In the genomic region with DNA sequence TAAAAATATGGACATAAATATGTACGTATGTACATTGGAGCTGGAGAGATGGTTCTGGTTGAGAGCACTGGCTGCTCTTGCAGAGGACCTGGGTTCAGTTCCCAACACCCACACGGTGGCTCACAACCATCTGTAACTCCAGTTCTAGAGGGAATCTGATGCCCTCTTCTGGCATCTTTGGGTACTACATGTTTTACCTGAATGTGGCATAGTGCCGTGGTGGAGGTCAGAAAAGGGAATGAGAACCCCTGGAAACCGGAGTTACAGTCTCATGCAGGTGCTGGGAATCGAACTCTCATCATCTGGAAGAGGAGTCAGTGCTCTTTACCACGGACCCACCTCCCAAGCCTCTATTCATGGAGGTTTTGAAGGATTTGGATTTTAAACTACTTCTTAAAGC, we compare ENCODE assay signal across 22 mouse cellular contexts. TPM values are rescaled to one million over a fixed set of nuclear protein-coding genes. Genes with fewer than 3 reads are reported as not detected.
A peak's percentile ranks its signal among the peaks of the same experiment; 100 is the strongest.
DNase-seq lines count a peak whose midpoint lies in the region; ATAC-seq and TF ChIP-seq lines count a peak whose summit lies in the region.
"Had no signal": no experiment of that assay in that cellular context is flagged by ENCODE, and none has a peak within 500 bp of the region (broad histone marks: within the 10 kb centered on the region; RNA-seq: fewer than 3 reads in every experiment).

No protein-coding gene starts in this region.

- intact Hi-C loops in heart, adult 2 months (cut with DNase I), result loop anchor here (10.0 kb wide), 1 partner anchor 309 kb away; no protein-coding TSS in a partner anchor
- intact Hi-C loops in heart, postnatal 14 days (cut with DNase I), result loop anchor here (10.0 kb wide), 1 partner anchor 309 kb away; no protein-coding TSS in a partner anchor

- TF ChIP-seq POLR2A in heart, adult 2 months (IDR thresholded peaks at IDR 0.05; ENCODE audit: insufficient read depth, low read depth, low read length), result no peak
- no peak for TF ChIP-seq POLR2A in ES-Bruce4 (IDR thresholded peaks at IDR 0.05; ENCODE audit: insufficient read depth, low read length)

- no peak for DNase-seq in heart, adult 2 months
- no peak for DNase-seq in heart, postnatal 14 days
- DNase-seq in liver, embryonic 14.5 days (ENCODE audit: low read depth in 3 of 3, low spot score in 3 of 3), result no peak
- DNase-seq in Patski (ENCODE audit: low read depth, low spot score), result no peak
- DNase-seq in right cerebral cortex, adult 18-20 months, result no peak
- no peak for DNase-seq in kidney, adult 9 months
- DNase-seq: adrenal gland, postnatal 36 days; cerebellum, adult 8-10 months; kidney, postnatal 10 days; spleen, adult 18-20 months; thymus, postnatal 4 days had no signal

- H3K27me3 ChIP-seq in heart, adult 2 months (ENCODE audit: control insufficient read depth, insufficient read depth, low read length), result peaks cover 2% of the 10 kb centered on the region; the same call in 1 of the 2 replicates
- no peaks in the 10 kb centered on the region for H3K27me3 ChIP-seq in liver, embryonic 14.5 days (ENCODE audit: control insufficient read depth, insufficient read depth, low read length)
- H3K27me3 ChIP-seq in liver, embryonic 12.5 days (replicated peaks), result no peaks in the 10 kb centered on the region
- H3K27me3 ChIP-seq in ES-Bruce4 (ENCODE audit: control insufficient read depth, insufficient read depth, low read length, poor library complexity, severe bottlenecking), result no peaks in the 10 kb centered on the region; the same call in 1 of the 2 replicates
- no peaks in the 10 kb centered on the region for H3K27me3 ChIP-seq in Patski
- H3K27me3 ChIP-seq: embryonic facial prominence, embryonic 12.5 days; lung, embryonic 15.5 days; stomach, embryonic 15.5 days had no signal

- H3K4me1 ChIP-seq in heart, adult 2 months (ENCODE audit: control insufficient read depth, insufficient read depth, low read length), result no peaks in the 10 kb centered on the region
- H3K4me1 ChIP-seq in liver, embryonic 14.5 days (replicated peaks; ENCODE audit: control insufficient read depth in 2 of 2, insufficient read depth in 2 of 2, low read length in 1 of 2), result no peaks in the 10 kb centered on the region
- no peaks in the 10 kb centered on the region for H3K4me1 ChIP-seq in liver, embryonic 12.5 days
- no peaks in the 10 kb centered on the region for H3K4me1 ChIP-seq in ES-Bruce4 (ENCODE audit: control insufficient read depth, insufficient read depth, low read length)
- H3K4me1 ChIP-seq: hindbrain, embryonic 10.5 days; lung, embryonic 15.5 days; midbrain, embryonic 13.5 days; stomach, embryonic 15.5 days had no signal

- no peak for ATAC-seq in liver, embryonic 14.5 days (ENCODE audit: insufficient read depth)
- no peak for ATAC-seq in liver, embryonic 12.5 days
- ATAC-seq in Patski, result no peak
- ATAC-seq: midbrain, embryonic 13.5 days had no signal

- no peak for TF ChIP-seq EP300 in heart, adult 2 months (IDR thresholded peaks at IDR 0.05; ENCODE audit: insufficient read depth, low read depth, low read length)
- TF ChIP-seq EP300 in liver, embryonic 14.5 days (IDR thresholded peaks at IDR 0.05; ENCODE audit: low read depth), result no peak
- TF ChIP-seq EP300 in ES-Bruce4 (IDR thresholded peaks at IDR 0.05; ENCODE audit: insufficient read depth, low read depth, low read length), result no peak

- POLR2A ChIA-PET in Patski (lab: Charles Lee), result no interaction called here

- in situ Hi-C loops in Patski (cut with MboI; ENCODE audit: low pct_unique_long_range_greater_than_20kb), result loop anchor here (5.0 to 25.0 kb wide), 3 partner anchors 106 to 311 kb away; no protein-coding TSS in a partner anchor

- H3K9me3 ChIP-seq in liver, embryonic 14.5 days (ENCODE audit: control insufficient read depth, low read length), result no peaks in the 10 kb centered on the region
- H3K9me3 ChIP-seq in liver, embryonic 12.5 days (replicated peaks), result no peaks in the 10 kb centered on the region
- no peaks in the 10 kb centered on the region for H3K9me3 ChIP-seq in ES-Bruce4 (replicated peaks; ENCODE audit: control insufficient read depth, insufficient read depth, low read length, poor library complexity, severe bottlenecking)
- H3K9me3 ChIP-seq: embryonic facial prominence, embryonic 12.5 days; lung, embryonic 15.5 days; stomach, embryonic 15.5 days had no signal

- TF ChIP-seq CTCF in heart, adult 2 months (IDR thresholded peaks at IDR 0.05), result peak; percentile 41
- peak; percentile 36; the same call in 1 of the 2 replicates for TF ChIP-seq CTCF in liver, embryonic 14.5 days (IDR thresholded peaks at IDR 0.05; ENCODE audit: low read depth)
- TF ChIP-seq CTCF in ES-Bruce4 (IDR thresholded peaks at IDR 0.05; ENCODE audit: low read depth, low read length) (peak; percentile 22), Patski (IDR thresholded peaks at IDR 0.05) (peak; percentile 49)

- H3K9ac ChIP-seq in heart, adult 2 months (ENCODE audit: low read depth, low read length), result no peak overlapping the region
- H3K9ac ChIP-seq in liver, embryonic 14.5 days (replicated peaks), result no peak overlapping the region
- H3K9ac ChIP-seq in liver, embryonic 12.5 days, result no peak overlapping the region
- H3K9ac ChIP-seq in ES-Bruce4 (ENCODE audit: low read depth, poor library complexity, severe bottlenecking), result no peak overlapping the region
- H3K9ac ChIP-seq: embryonic facial prominence, embryonic 12.5 days; limb, embryonic 12.5 days; lung, embryonic 15.5 days; midbrain, embryonic 13.5 days; stomach, embryonic 15.5 days had no signal

- 88% methylated on average over 6 of the region's 6 CpGs for WGBS in heart, adult 2 months
- 67% methylated on average over 6 of the region's 6 CpGs for WGBS in liver, embryonic 14.5 days (ENCODE audit: insufficient replicate concordance)
- WGBS in liver, embryonic 12.5 days (ENCODE audit: insufficient replicate concordance), result 75% methylated on average over 6 of the region's 6 CpGs

- H3K4me3 ChIP-seq in heart, adult 2 months, result no peak overlapping the region
- H3K4me3 ChIP-seq in liver, embryonic 14.5 days (ENCODE audit: insufficient read depth in 1 of 2, low read depth in 2 of 2, low read length in 2 of 2), result no peak overlapping the region
- H3K4me3 ChIP-seq in liver, embryonic 12.5 days, result no peak overlapping the region
- H3K4me3 ChIP-seq in ES-Bruce4 (ENCODE audit: low read depth, low read length), result no peak overlapping the region
- H3K4me3 ChIP-seq: embryonic facial prominence, embryonic 12.5 days; hindbrain, embryonic 10.5 days; limb, embryonic 12.5 days; lung, embryonic 15.5 days; midbrain, embryonic 13.5 days; stomach, embryonic 15.5 days had no signal

- H3K36me3 ChIP-seq in heart, adult 2 months (ENCODE audit: control insufficient read depth, insufficient read depth, low read length), result no peaks in the 10 kb centered on the region
- H3K36me3 ChIP-seq in liver, embryonic 14.5 days (replicated peaks; ENCODE audit: control insufficient read depth, insufficient read depth, low read depth), result no peaks in the 10 kb centered on the region
- H3K36me3 ChIP-seq in liver, embryonic 12.5 days, result no peaks in the 10 kb centered on the region
- no peaks in the 10 kb centered on the region for H3K36me3 ChIP-seq in ES-Bruce4 (ENCODE audit: control insufficient read depth, insufficient read depth, low read length, poor library complexity, severe bottlenecking)
- H3K36me3 ChIP-seq: embryonic facial prominence, embryonic 12.5 days; hindbrain, embryonic 10.5 days; limb, embryonic 12.5 days; lung, embryonic 15.5 days; midbrain, embryonic 13.5 days; stomach, embryonic 15.5 days had no signal

- CTCF ChIA-PET in Patski (lab: Charles Lee), result interaction anchor here (0.9 to 1.7 kb wide), 3 partner anchors 11 to 27 kb away, joined by 3 to 5 read pairs (median 4); no protein-coding TSS in a partner anchor

- no peak overlapping the region for H3K4me2 ChIP-seq in liver, embryonic 14.5 days (ENCODE audit: low read depth)
- no peak overlapping the region for H3K4me2 ChIP-seq in liver, embryonic 12.5 days
- H3K4me2 ChIP-seq: embryonic facial prominence, embryonic 12.5 days; limb, embryonic 12.5 days; lung, embryonic 15.5 days; midbrain, embryonic 13.5 days; stomach, embryonic 15.5 days had no signal

- H3K27ac ChIP-seq in heart, adult 2 months, result no peak overlapping the region
- no peak overlapping the region for H3K27ac ChIP-seq in liver, embryonic 14.5 days
- no peak overlapping the region for H3K27ac ChIP-seq in liver, embryonic 12.5 days
- H3K27ac ChIP-seq in ES-Bruce4 (ENCODE audit: insufficient read depth, low read length), result no peak overlapping the region
- H3K27ac ChIP-seq: embryonic facial prominence, embryonic 12.5 days; hindbrain, embryonic 10.5 days; limb, embryonic 12.5 days; lung, embryonic 15.5 days; midbrain, embryonic 13.5 days; stomach, embryonic 15.5 days had no signal

- no peaks in the 10 kb centered on the region for H3K79me2 ChIP-seq in heart, adult 2 months (replicated peaks; ENCODE audit: control insufficient read depth, insufficient read depth, low read length)

RNA-seq across cellular contexts. Expression of gene Rxfp2, which starts 5.0 kb away (rescaled TPM):
- not detected for total RNA-seq in heart, adult 2 months (2021)
- polyA plus RNA-seq in heart, adult 2 months (2012; rRNA removed), result 0.10 TPM in 1 of 2 replicates, not detected in the other
- total RNA-seq in heart, postnatal 14 days (2021), result not detected
- polyA plus RNA-seq in liver, embryonic 14.5 days (2012; rRNA removed), result 0.06 TPM in 1 of 2 replicates, not detected in the other
- not detected in 2 replicates for polyA plus RNA-seq in liver, embryonic 14.5 days (2014; fragmentation: Nextera tagmentation; extraction: Ambion mirVana)
- 0.07 and 0.11 TPM in 2 replicates for polyA plus RNA-seq in liver, embryonic 12.5 days (2016; fragmentation: Nextera tagmentation; extraction: Ambion mirVana)
- polyA plus RNA-seq in ES-Bruce4 (2011; ENCODE audit: insufficient read depth, insufficient read length, low read depth, missing spikeins) (0.61 and 0.85 TPM in 2 replicates), Patski (2021) (not detected)
- total RNA-seq: adrenal gland, postnatal 36 days; megakaryocyte progenitor cell, adult 5-6 weeks; neutrophil, adult 5-6 weeks had no signal
- polyA plus RNA-seq: C2C12 had no signal
